Mouse (Mus musculus): Measurements from ENCODE around the gene Vdr. TPM values are rescaled to one million over a fixed set of nuclear protein-coding genes. Genes with fewer than 3 reads are reported as not detected.

Gene Vdr
- polyA plus RNA-seq, 1 experiment from 2014 or later, result 2.6 TPM

DNA sequence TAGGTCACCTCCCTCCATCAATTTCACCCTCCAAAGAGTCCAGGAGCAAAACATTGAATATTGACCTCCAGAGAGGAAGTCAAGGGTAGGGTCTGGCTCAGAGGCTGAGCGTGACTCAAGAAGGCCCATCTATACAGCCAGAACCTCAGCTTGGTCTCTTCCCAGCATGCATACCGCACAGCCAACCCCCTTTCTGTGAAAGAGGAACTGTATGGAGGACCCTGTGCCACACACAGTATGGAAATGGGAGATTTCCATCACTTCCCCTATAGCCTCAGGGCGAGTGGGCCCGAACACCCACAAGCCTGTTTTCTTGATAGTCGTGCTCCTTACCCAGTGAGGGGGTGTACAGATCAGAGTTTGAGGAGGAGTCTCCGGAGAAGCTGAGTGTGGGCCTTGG lies 41.4 kb downstream of the Vdr start:
- no peaks in the 10 kb centered on the region for H3K36me3 ChIP-seq (ENCODE audit: insufficient read depth, low read length)
- no peaks in the 10 kb centered on the region for H3K9me3 ChIP-seq (ENCODE audit: low read length)
- H3K27ac ChIP-seq (ENCODE audit: low read length), result no peak overlapping the region
- no peak for ATAC-seq
- no peaks in the 10 kb centered on the region for H3K27me3 ChIP-seq (replicated peaks; ENCODE audit: insufficient read depth, low read length)
- H3K9ac ChIP-seq (replicated peaks; ENCODE audit: low read depth), result no peak overlapping the region
- WGBS, result 88% methylated on average over 6 of the region's 6 CpGs
- no peak overlapping the region for H3K4me2 ChIP-seq (replicated peaks; ENCODE audit: low read depth, low read length)
- no peak for TF ChIP-seq CTCF (IDR thresholded peaks at IDR 0.05)
- TF ChIP-seq EP300 (IDR thresholded peaks at IDR 0.05), result no peak
- no peak for DNase-seq (ENCODE audit: low spot score)
- no peaks in the 10 kb centered on the region for H3K4me1 ChIP-seq (ENCODE audit: insufficient read depth, low read depth, low read length)
- H3K4me3 ChIP-seq (ENCODE audit: low read depth, low read length), result no peak overlapping the region

DNA sequence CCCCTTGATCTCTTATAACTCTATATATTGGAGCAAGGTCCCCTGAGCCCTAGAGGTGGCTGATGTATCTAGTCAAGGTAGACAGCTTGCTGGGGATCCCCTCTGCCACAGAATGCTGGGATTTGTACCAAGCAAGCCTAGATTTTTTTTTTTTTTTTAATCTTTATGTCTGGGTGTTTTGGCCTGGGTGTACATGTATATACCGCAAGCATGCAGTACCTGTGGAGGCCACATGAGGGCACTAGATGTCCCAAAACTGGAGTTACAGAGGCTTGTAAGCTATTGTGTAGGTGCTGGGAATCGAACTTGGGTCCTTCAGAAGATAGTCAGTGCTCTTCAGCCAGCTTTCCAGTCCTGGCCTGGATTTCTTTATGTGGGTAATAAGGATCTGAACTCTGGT lies 44.4 kb downstream of the Vdr start:
- no peak overlapping the region for H3K4me3 ChIP-seq (ENCODE audit: low read depth, low read length)
- no peaks in the 10 kb centered on the region for H3K27me3 ChIP-seq (replicated peaks; ENCODE audit: insufficient read depth, low read length)
- ATAC-seq (no peak), DNase-seq (ENCODE audit: low spot score) (no peak)
- H3K9ac ChIP-seq (replicated peaks; ENCODE audit: low read depth), result no peak overlapping the region
- H3K9me3 ChIP-seq (ENCODE audit: low read length), result no peaks in the 10 kb centered on the region
- no peak overlapping the region for H3K4me2 ChIP-seq (replicated peaks; ENCODE audit: low read depth, low read length)
- TF ChIP-seq CTCF (IDR thresholded peaks at IDR 0.05) (peak; percentile 45), EP300 (IDR thresholded peaks at IDR 0.05) (no peak)
- peaks cover 4% of the 10 kb centered on the region for H3K4me1 ChIP-seq (ENCODE audit: insufficient read depth, low read depth, low read length)
- 98% methylated on average over 2 of the region's 2 CpGs for WGBS
- no peak overlapping the region for H3K27ac ChIP-seq (ENCODE audit: low read length)
- H3K36me3 ChIP-seq (ENCODE audit: insufficient read depth, low read length), result no peaks in the 10 kb centered on the region

DNA sequence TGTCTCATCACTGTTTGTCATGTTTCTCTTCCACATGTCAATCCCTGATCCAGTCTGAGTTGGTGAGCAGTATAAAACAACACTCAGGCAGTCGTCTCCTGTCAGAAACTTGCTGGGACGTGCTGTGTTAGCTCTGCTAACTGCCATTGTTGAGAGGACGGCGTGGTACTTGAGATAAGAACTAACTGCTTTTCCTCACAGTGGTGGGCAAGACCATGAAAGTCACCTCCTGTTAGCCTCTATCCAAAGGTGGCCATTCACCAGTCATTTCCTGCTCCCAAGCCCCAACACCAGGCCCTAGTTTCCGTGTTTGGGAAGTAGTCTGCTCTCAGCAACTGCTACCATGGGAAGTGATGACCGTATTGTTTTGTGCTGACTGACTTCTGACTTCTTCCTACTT lies 45.3 kb downstream of the Vdr start:
- H3K27ac ChIP-seq (ENCODE audit: low read length), result no peak overlapping the region

DNA sequence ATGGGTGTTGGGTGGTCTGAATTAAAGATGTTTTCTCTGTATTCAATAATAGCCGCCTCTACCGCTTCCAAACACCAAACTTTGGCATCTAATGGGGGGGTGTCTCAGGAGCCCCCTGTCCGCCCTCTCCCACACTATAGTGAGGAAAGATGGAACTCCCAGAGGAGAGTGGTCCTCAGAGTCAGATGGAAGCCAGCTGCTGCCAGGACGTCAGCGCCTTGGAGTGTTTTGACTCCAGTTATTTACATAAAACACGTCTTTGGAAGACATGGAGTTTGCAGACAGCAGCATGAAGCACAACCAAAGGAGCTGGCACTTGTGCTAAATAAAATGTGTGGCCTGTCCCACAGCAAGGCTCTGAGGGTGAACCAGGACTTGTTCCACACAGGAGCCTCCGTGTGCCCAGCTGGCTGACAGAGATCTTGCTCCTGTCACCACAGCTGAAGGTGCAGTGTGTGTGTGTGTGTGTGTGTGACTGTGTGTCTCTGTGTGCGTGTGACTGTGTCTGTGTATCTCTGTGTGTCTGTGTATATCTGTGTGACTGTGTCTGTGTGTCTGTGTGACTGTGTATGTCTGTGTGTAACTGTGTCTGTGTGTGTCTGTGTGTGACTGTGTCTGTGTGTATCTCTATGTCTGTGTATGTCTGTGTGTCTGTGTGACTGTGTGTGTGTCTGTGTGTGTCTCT lies 45.9 kb downstream of the Vdr start:
- Histone ChIP-seq H3K9me3 (ENCODE audit: low read length) (no peaks in the 10 kb centered on the region), H3K9ac (replicated peaks; ENCODE audit: low read depth) (no peak overlapping the region), H3K4me2 (replicated peaks; ENCODE audit: low read depth, low read length) (no peak overlapping the region), H3K4me3 (ENCODE audit: low read depth, low read length) (no peak overlapping the region), H3K27me3 (replicated peaks; ENCODE audit: insufficient read depth, low read length) (no peaks in the 10 kb centered on the region), H3K36me3 (ENCODE audit: insufficient read depth, low read length) (no peaks in the 10 kb centered on the region), H3K4me1 (ENCODE audit: insufficient read depth, low read depth, low read length) (peaks cover 4% of the 10 kb centered on the region), H3K27ac (ENCODE audit: low read length) (no peak overlapping the region)
- TF ChIP-seq EP300 (IDR thresholded peaks at IDR 0.05) (no peak), CTCF (IDR thresholded peaks at IDR 0.05) (no peak)
- DNase-seq (ENCODE audit: low spot score) (peak; percentile 49), ATAC-seq (peak; percentile 58)
- WGBS, result 45% methylated on average over 8 of the region's 8 CpGs

More for the DNA sequence above, 45.3 kb downstream of the Vdr start:
- Histone ChIP-seq H3K4me1 (ENCODE audit: insufficient read depth, low read depth, low read length) (peaks cover 4% of the 10 kb centered on the region), H3K9me3 (ENCODE audit: low read length) (no peaks in the 10 kb centered on the region), H3K9ac (replicated peaks; ENCODE audit: low read depth) (no peak overlapping the region), H3K27me3 (replicated peaks; ENCODE audit: insufficient read depth, low read length) (no peaks in the 10 kb centered on the region), H3K36me3 (ENCODE audit: insufficient read depth, low read length) (no peaks in the 10 kb centered on the region), H3K4me3 (ENCODE audit: low read depth, low read length) (no peak overlapping the region), H3K4me2 (replicated peaks; ENCODE audit: low read depth, low read length) (no peak overlapping the region)
- DNase-seq (ENCODE audit: low spot score) (no peak), ATAC-seq (peak; percentile 47; the same call in 1 of the 2 replicates)
- no peak for TF ChIP-seq CTCF (IDR thresholded peaks at IDR 0.05)
- TF ChIP-seq EP300 (IDR thresholded peaks at IDR 0.05), result no peak
- WGBS, result 16% methylated on average over 6 of the region's 6 CpGs

DNA sequence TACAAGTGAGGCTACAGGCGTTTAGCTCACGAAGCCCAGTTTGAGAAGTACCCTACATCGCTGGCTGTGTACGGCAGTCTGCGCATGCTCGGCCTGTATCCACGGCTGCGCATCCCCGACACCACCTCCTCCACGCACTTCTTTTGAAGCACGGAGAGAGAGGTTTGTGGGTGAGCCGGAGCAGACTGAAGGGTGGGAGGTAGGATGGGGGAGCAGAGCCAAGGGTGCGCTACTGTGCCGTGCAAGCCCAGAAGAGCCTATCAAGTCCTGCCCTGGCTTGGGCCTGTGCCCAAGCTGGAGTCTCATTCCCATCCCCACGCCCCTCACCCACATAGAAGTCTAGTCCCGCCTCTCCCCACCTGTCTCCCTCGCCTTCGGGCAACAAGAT lies 46.9 kb downstream of the Vdr start:
- Histone ChIP-seq H3K4me3 (ENCODE audit: low read depth, low read length) (no peak overlapping the region), H3K4me1 (ENCODE audit: insufficient read depth, low read depth, low read length) (peaks cover 4% of the 10 kb centered on the region), H3K4me2 (replicated peaks; ENCODE audit: low read depth, low read length) (no peak overlapping the region), H3K9ac (replicated peaks; ENCODE audit: low read depth) (no peak overlapping the region), H3K27ac (ENCODE audit: low read length) (no peak overlapping the region), H3K9me3 (ENCODE audit: low read length) (no peaks in the 10 kb centered on the region), H3K36me3 (ENCODE audit: insufficient read depth, low read length) (no peaks in the 10 kb centered on the region), H3K27me3 (replicated peaks; ENCODE audit: insufficient read depth, low read length) (no peaks in the 10 kb centered on the region)
- DNase-seq (ENCODE audit: low spot score), result no peak
- WGBS, result 55% methylated on average over 18 of the region's 18 CpGs
- no peak for ATAC-seq
- TF ChIP-seq CTCF (IDR thresholded peaks at IDR 0.05) (no peak), EP300 (IDR thresholded peaks at IDR 0.05) (no peak)

DNA sequence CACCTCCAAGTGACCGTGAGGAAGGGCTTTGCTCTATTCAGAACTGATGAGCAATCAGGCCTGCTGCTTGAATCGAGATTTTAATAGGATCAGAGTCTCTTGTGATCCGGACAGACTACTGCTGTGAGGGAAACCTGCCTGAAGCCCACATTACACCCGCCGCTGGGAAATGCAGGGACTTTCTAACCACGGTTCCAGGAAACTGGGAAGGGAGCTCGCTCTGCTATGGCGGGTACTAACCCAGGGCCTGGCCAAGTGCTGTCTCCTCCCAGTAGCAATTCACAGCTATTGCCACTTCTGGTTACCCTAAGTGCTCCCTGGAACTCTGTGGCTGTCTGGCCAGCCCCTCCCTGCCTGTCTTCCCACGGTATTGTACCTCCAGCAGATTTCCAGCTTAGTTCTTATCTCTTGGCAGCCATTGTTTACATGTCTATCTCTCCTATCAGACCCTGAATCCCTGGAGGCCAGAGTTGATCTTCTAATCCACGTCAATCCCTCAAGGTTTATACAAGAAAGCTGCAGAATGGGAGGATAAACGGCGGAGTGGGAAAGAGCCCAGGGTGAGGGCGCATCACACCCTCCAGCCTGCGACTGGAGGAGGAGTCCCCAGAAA lies 47.4 kb downstream of the Vdr start:
- WGBS, result 39% methylated on average over 14 of the region's 14 CpGs
- no peak overlapping the region for H3K9ac ChIP-seq (replicated peaks; ENCODE audit: low read depth)
- ATAC-seq, result 0 out of 2 replicates have a peak, but pooled peaks have one; percentile 11

More for the DNA sequence above, 47.4 kb downstream of the Vdr start:
- DNase-seq (ENCODE audit: low spot score), result no peak
- no peaks in the 10 kb centered on the region for H3K36me3 ChIP-seq (ENCODE audit: insufficient read depth, low read length)
- no peaks in the 10 kb centered on the region for H3K27me3 ChIP-seq (replicated peaks; ENCODE audit: insufficient read depth, low read length)
- H3K9me3 ChIP-seq (ENCODE audit: low read length), result no peaks in the 10 kb centered on the region
- H3K4me2 ChIP-seq (replicated peaks; ENCODE audit: low read depth, low read length), result no peak overlapping the region
- no peak overlapping the region for H3K4me3 ChIP-seq (ENCODE audit: low read depth, low read length)
- TF ChIP-seq EP300 (IDR thresholded peaks at IDR 0.05) (no peak), CTCF (IDR thresholded peaks at IDR 0.05) (no peak)
- no peak overlapping the region for H3K27ac ChIP-seq (ENCODE audit: low read length)
- H3K4me1 ChIP-seq (ENCODE audit: insufficient read depth, low read depth, low read length), result peaks cover 4% of the 10 kb centered on the region

Measured in lung, postnatal 0 days (tissue).